Mouse (Mus musculus): ENCODE data around the gene Olfr372.

DNA sequence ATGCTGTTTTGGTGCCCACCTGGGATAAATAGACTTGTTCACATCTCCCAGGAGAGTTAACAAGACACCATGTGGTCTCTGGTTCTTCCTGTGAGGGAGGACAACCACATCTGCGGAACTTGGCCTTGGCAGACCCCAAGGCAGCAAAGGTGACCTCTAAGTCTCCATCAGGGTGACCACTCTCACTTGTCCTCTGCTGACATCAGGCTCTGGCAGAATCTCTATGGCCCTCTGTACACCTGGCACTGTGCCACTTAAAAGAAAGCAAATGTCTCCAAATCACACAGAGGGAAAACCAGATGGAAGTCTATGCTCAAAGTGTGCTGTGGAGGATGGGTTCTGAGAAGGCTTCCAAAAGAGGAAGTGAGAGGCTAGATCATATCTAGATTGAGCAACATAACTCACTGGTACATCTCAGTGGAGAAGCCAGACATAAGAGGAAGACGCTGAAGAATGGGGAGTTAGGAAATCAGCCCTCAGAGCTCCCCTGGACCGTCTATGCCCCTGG lies 32.8 kb upstream of the Olfr372 start:
- no peak for TF ChIP-seq CTCF (conservative IDR thresholded peaks at IDR 0.05; ENCODE audit: low read length)
- TF ChIP-seq POU5F1 (IDR thresholded peaks at IDR 0.05; ENCODE audit: borderline replicate concordance, low read length): no peak

Data from E14TG2a.4 (cell line).